Mouse (Mus musculus) right cerebral cortex, postnatal 25 days (tissue): ENCODE results near the gene Lztr1.
"Not testable (repeated sequence)": the region's sequence is repeated elsewhere in the genome, so short reads cannot be mapped to it uniquely, and the experiment has no call there.

ENCODE experiments used
- DNase-seq: peaks from one replicate; pipeline ENCODE4 v3.0.0; 2022

Gene Lztr1

GRCm38 (mm10) chr16:17508031-17508430 is 457 bp upstream of the Lztr1 start:
- not testable (repeated sequence) for DNase-seq

GRCm38 (mm10) chr16:17509240-17509597 is 731 bp downstream of the Lztr1 start:
- DNase-seq, result no peak

GRCm38 (mm10) chr16:17510143-17510542 is 1.7 kb downstream of the Lztr1 start:
- no peak for DNase-seq

GRCm38 (mm10) chr16:17510686-17511085 is 2.2 kb downstream of the Lztr1 start:
- DNase-seq, result no peak

GRCm38 (mm10) chr16:17511431-17511830 is 2.9 kb downstream of the Lztr1 start:
- no peak for DNase-seq

GRCm38 (mm10) chr16:17518910-17519309 is 10.4 kb downstream of the Lztr1 start:
- DNase-seq, result no peak

- DNase-seq, result no peak
Observed at GRCm38 (mm10) chr16:17524156-17524555, 15.7 kb downstream of the Lztr1 start.

GRCm38 (mm10) chr16:17525524-17525923 is 17.0 kb downstream of the Lztr1 start:
- DNase-seq, result no peak

- no peak for DNase-seq
Observed at GRCm38 (mm10) chr16:17526223-17526622, 17.7 kb downstream of the Lztr1 start.

GRCm38 (mm10) chr16:17527606-17528005 is 19.1 kb downstream of the Lztr1 start:
- DNase-seq, result no peak

- DNase-seq, result no peak
Observed at GRCm38 (mm10) chr16:17528276-17528675, 19.8 kb downstream of the Lztr1 start.

GRCm38 (mm10) chr16:17529981-17530586 is 21.6 kb downstream of the Lztr1 start:
- DNase-seq, result no peak

- peak; percentile 96 for DNase-seq
Observed at GRCm38 (mm10) chr16:17530640-17531288, 22.3 kb downstream of the Lztr1 start, which contains the start of gene Thap7. Gene Thap7 (minus strand): TSS chr16:17531136.

GRCm38 (mm10) chr16:17532271-17532670 is 23.8 kb downstream of the Lztr1 start:
- no peak for DNase-seq

GRCm38 (mm10) chr16:17532676-17533329 is 24.3 kb downstream of the Lztr1 start:
- DNase-seq, result no peak

- no peak for DNase-seq
Observed at GRCm38 (mm10) chr16:17536584-17536983, 28.1 kb downstream of the Lztr1 start.

- DNase-seq, result no peak
Observed at GRCm38 (mm10) chr16:17542632-17543031, 34.1 kb downstream of the Lztr1 start.

- DNase-seq, result no peak
Observed at GRCm38 (mm10) chr16:17552837-17553236, 44.3 kb downstream of the Lztr1 start.

GRCm38 (mm10) chr16:17553910-17554685 is 45.6 kb downstream of the Lztr1 start:
- DNase-seq, result no peak

- not testable (repeated sequence) for DNase-seq
Observed at GRCm38 (mm10) chr16:17554702-17555101, 46.2 kb downstream of the Lztr1 start.

GRCm38 (mm10) chr16:17556180-17556579 is 47.7 kb downstream of the Lztr1 start:
- DNase-seq, result no peak

GRCm38 (mm10) chr16:17556907-17557306 is 48.4 kb downstream of the Lztr1 start:
- DNase-seq, result no peak

- peak; percentile 77 for DNase-seq
Observed at GRCm38 (mm10) chr16:17557947-17558480, 49.5 kb downstream of the Lztr1 start.
